Mouse (Mus musculus) forebrain, embryonic 16.5 days (tissue): ENCODE results near the gene Pkig. TPM values are rescaled to one million over a fixed set of nuclear protein-coding genes. Genes with fewer than 3 reads are reported as not detected.
A peak's percentile ranks its signal among the peaks of the same experiment; 100 is the strongest.
"Not testable (repeated sequence)": the region's sequence is repeated elsewhere in the genome, so short reads cannot be mapped to it uniquely, and the experiment has no call there.

Source experiments
- ATAC-seq: fragments of 200-750 bp; cut with Nextera tagmentation; 2 replicates; pipeline ENCODE4 v1.8.0; 2017; ENCODE audit warnings: mild to moderate bottlenecking, moderate library complexity
- H3K27ac ChIP-seq: fragments of 300-500 bp; sonication (generic); 2 replicates; pipeline ENCODE4 v1.5.1; 2014; ENCODE audit warnings: low read length, control low read depth
- H3K27me3 ChIP-seq: fragments of 300-500 bp; sonication (generic); replicated peaks from 2 replicates; pipeline ENCODE4 v1.6.1; 2014; ENCODE audit warnings: low read length; ENCODE audit not compliant: control insufficient read depth, insufficient read depth
- H3K36me3 ChIP-seq: fragments of 300-500 bp; sonication (generic); 2 replicates; pipeline ENCODE4 v1.6.1; 2014; ENCODE audit not compliant: control insufficient read depth, insufficient read depth
- H3K4me1 ChIP-seq: fragments of 300-500 bp; sonication (generic); replicated peaks from 2 replicates; pipeline ENCODE4 v1.6.1; 2014; ENCODE audit warnings: low read length; ENCODE audit not compliant: control insufficient read depth, insufficient read depth
- H3K4me2 ChIP-seq: fragments of 300-500 bp; sonication (generic); 2 replicates; pipeline ENCODE4 v1.6.1; 2014; ENCODE audit warnings: mild to moderate bottlenecking, low read length, control low read depth
- H3K4me3 ChIP-seq: fragments of 300-500 bp; sonication (generic); replicated peaks from 2 replicates; pipeline ENCODE4 v1.5.1; 2014; ENCODE audit warnings: mild to moderate bottlenecking, low read length, control low read depth
- H3K9ac ChIP-seq: fragments of 300-500 bp; sonication (generic); replicated peaks from 2 replicates; pipeline ENCODE4 v1.6.1; 2014; ENCODE audit warnings: low read depth, low read length, control low read depth
- H3K9me3 ChIP-seq: fragments of 300-500 bp; sonication (generic); 2 replicates; pipeline ENCODE4 v1.6.1; 2016; ENCODE audit warnings: low read length; ENCODE audit not compliant: control insufficient read depth
- WGBS: fragments of 180-500 bp; shearing (Covaris S2); extraction: QIAGEN DNeasy Blood & Tissue Kit; methylation state at CpG from one replicate; pipeline ENCODE4 v1.1.7; 2014; 5-methylcytosine and 5-hydroxymethylcytosine counted together
- polyA plus RNA-seq: library from polyadenylated mRNA; unstranded; fragments of >200 nt; fragmentation: Nextera tagmentation; extraction: Ambion mirVana; gene quantifications from 2 replicates; pipeline ENCODE4 v1.2.1, GENCODE M21; 2015

The Pkig gene
- polyA plus RNA-seq, 1 experiment from 2014 or later, result 153 TPM

GRCm38 (mm10) chr2:163655699-163656098 is 2.5 kb upstream of the Pkig start:
- H3K4me2 ChIP-seq, H3K4me3 ChIP-seq, H3K27me3 ChIP-seq, H3K36me3 ChIP-seq, H3K9ac ChIP-seq, H3K27ac ChIP-seq, H3K9me3 ChIP-seq, ATAC-seq, H3K4me1 ChIP-seq: not testable (repeated sequence)
- 97% methylated on average over 8 of the region's 12 CpGs for WGBS

GRCm38 (mm10) chr2:163657486-163657885 is 700 bp upstream of the Pkig start:
- H3K4me3 ChIP-seq, result no peak overlapping the region
- no peak overlapping the region for H3K27ac ChIP-seq
- H3K4me2 ChIP-seq, result no peak overlapping the region; the same call in 1 of the 2 replicates
- no peaks in the 10 kb centered on the region for H3K36me3 ChIP-seq
- no peaks in the 10 kb centered on the region for H3K27me3 ChIP-seq
- no peak overlapping the region for H3K9ac ChIP-seq
- H3K9me3 ChIP-seq, result no peaks in the 10 kb centered on the region
- no peak for ATAC-seq
- WGBS, result 71% methylated on average over 2 of the region's 2 CpGs
- H3K4me1 ChIP-seq, result peaks cover 8% of the 10 kb centered on the region

- no peaks in the 10 kb centered on the region for H3K9me3 ChIP-seq
- H3K36me3 ChIP-seq, result no peaks in the 10 kb centered on the region
- no peak overlapping the region for H3K27ac ChIP-seq
- H3K9ac ChIP-seq, result peak overlapping the region; percentile 89
- peaks cover 8% of the 10 kb centered on the region for H3K4me1 ChIP-seq
- no peaks in the 10 kb centered on the region for H3K27me3 ChIP-seq
- H3K4me3 ChIP-seq, result peak overlapping the region; percentile 91
- peak overlapping the region; percentile 79 for H3K4me2 ChIP-seq
- under 1% methylated on average over 8 of the region's 8 CpGs for WGBS
- no peak for ATAC-seq
Observed at GRCm38 (mm10) chr2:163658941-163659340, 755 bp downstream of the Pkig start.

GRCm38 (mm10) chr2:163659431-163659830 is 1.2 kb downstream of the Pkig start:
- no peaks in the 10 kb centered on the region for H3K9me3 ChIP-seq
- no peak for ATAC-seq
- peak overlapping the region; percentile 91; the same call in 1 of the 2 replicates for H3K4me3 ChIP-seq
- H3K27ac ChIP-seq, result no peak overlapping the region
- H3K9ac ChIP-seq, result no peak overlapping the region
- H3K36me3 ChIP-seq, result no peaks in the 10 kb centered on the region
- 82% methylated on average over 12 of the region's 12 CpGs for WGBS
- H3K4me2 ChIP-seq, result peak overlapping the region; percentile 79
- H3K4me1 ChIP-seq, result peaks cover 8% of the 10 kb centered on the region
- no peaks in the 10 kb centered on the region for H3K27me3 ChIP-seq

GRCm38 (mm10) chr2:163660103-163660701 is 2.0 kb downstream of the Pkig start:
- ATAC-seq, result no peak
- no peak overlapping the region for H3K9ac ChIP-seq

GRCm38 (mm10) chr2:163661371-163661850 is 3.2 kb downstream of the Pkig start:
- Histone ChIP-seq H3K4me3 (no peak overlapping the region), H3K9me3 (no peaks in the 10 kb centered on the region), H3K4me2 (no peak overlapping the region), H3K4me1 (peaks cover 8% of the 10 kb centered on the region), H3K9ac (no peak overlapping the region), H3K36me3 (no peaks in the 10 kb centered on the region), H3K27me3 (no peaks in the 10 kb centered on the region), H3K27ac (no peak overlapping the region)
- ATAC-seq, result no peak
- 69% methylated on average over 6 of the region's 6 CpGs for WGBS

More at GRCm38 (mm10) chr2:163660103-163660701, 2.0 kb downstream of the Pkig start:
- Histone ChIP-seq H3K9me3 (no peaks in the 10 kb centered on the region), H3K27ac (no peak overlapping the region), H3K4me3 (no peak overlapping the region), H3K27me3 (no peaks in the 10 kb centered on the region), H3K4me2 (no peak overlapping the region), H3K36me3 (no peaks in the 10 kb centered on the region), H3K4me1 (peaks cover 8% of the 10 kb centered on the region)
- 84% methylated on average over 5 of the region's 5 CpGs for WGBS

- H3K9ac ChIP-seq, result no peak overlapping the region
- H3K4me2 ChIP-seq, result no peak overlapping the region
- no peak overlapping the region for H3K27ac ChIP-seq
- H3K9me3 ChIP-seq, result no peaks in the 10 kb centered on the region
- WGBS, result 92% methylated on average over 5 of the region's 5 CpGs
- H3K27me3 ChIP-seq, result no peaks in the 10 kb centered on the region
- no peak overlapping the region for H3K4me3 ChIP-seq
- H3K36me3 ChIP-seq, result no peaks in the 10 kb centered on the region
- H3K4me1 ChIP-seq, result peaks cover 8% of the 10 kb centered on the region
- ATAC-seq, result no peak
Observed at GRCm38 (mm10) chr2:163662076-163662475, 3.9 kb downstream of the Pkig start.

GRCm38 (mm10) chr2:163662698-163663221 is 4.6 kb downstream of the Pkig start:
- H3K4me1 ChIP-seq, result peaks cover 8% of the 10 kb centered on the region
- 77% methylated on average over 2 of the region's 2 CpGs for WGBS
- no peak overlapping the region for H3K27ac ChIP-seq
- H3K27me3 ChIP-seq, result no peaks in the 10 kb centered on the region
- no peak overlapping the region for H3K9ac ChIP-seq
- ATAC-seq, result no peak
- no peaks in the 10 kb centered on the region for H3K9me3 ChIP-seq
- H3K4me2 ChIP-seq, result no peak overlapping the region
- H3K36me3 ChIP-seq, result no peaks in the 10 kb centered on the region
- no peak overlapping the region for H3K4me3 ChIP-seq

- H3K4me2 ChIP-seq, result no peak overlapping the region
- 60% methylated on average over 3 of the region's 3 CpGs for WGBS
- ATAC-seq, result no peak
- H3K27me3 ChIP-seq, result no peaks in the 10 kb centered on the region
- no peaks in the 10 kb centered on the region for H3K9me3 ChIP-seq
- H3K4me3 ChIP-seq, result no peak overlapping the region
- no peak overlapping the region for H3K9ac ChIP-seq
- peaks cover 7% of the 10 kb centered on the region for H3K4me1 ChIP-seq
- H3K27ac ChIP-seq, result no peak overlapping the region
- no peaks in the 10 kb centered on the region for H3K36me3 ChIP-seq
Observed at GRCm38 (mm10) chr2:163663930-163664329, 5.7 kb downstream of the Pkig start.
